Mouse (Mus musculus) MEL (cell line): ENCODE measurements around the gene Proser2. TPM values are rescaled to one million over a fixed set of nuclear protein-coding genes. Genes with fewer than 3 reads are reported as not detected.

Source experiments
- DNase-seq: peaks from one replicate; pipeline ENCODE4 v3.0.0; 2011; ENCODE audit warnings: low read depth, low spot score
- H3K27ac ChIP-seq: 2 replicates; pipeline ENCODE4 v1.5.1; 2012; ENCODE audit warnings: low read depth, mild to moderate bottlenecking, control low read depth, low read length, moderate library complexity; ENCODE audit not compliant: control insufficient read depth
- H3K27me3 ChIP-seq, 2 experiments: fragments of 150-350 bp in 1 of 2; sonication (generic) in 1 of 2; 2 replicates each; pipeline ENCODE4 v1.6.1; 2012; ENCODE audit warnings: low read length in 2 of 2, mild to moderate bottlenecking in 2 of 2, improper control_type of control experiment in 1 of 2, moderate library complexity in 1 of 2; ENCODE audit not compliant: insufficient read depth in 2 of 2, control insufficient read depth in 1 of 2
- H3K36me3 ChIP-seq, 2 experiments: 2 replicates each; pipeline ENCODE4 v1.6.1; 2012 to 2014; ENCODE audit warnings: low read length in 2 of 2, improper control_type of control experiment in 1 of 2, inconsistent platforms in 1 of 2, mild to moderate bottlenecking in 1 of 2; ENCODE audit not compliant: insufficient read depth in 2 of 2, control insufficient read depth in 1 of 2
- H3K4me1 ChIP-seq, 2 experiments: fragments of 150-350 bp in 1 of 2; sonication (generic) in 1 of 2; 2 replicates each; pipeline ENCODE4 v1.6.1; 2012; ENCODE audit warnings: low read length in 2 of 2, improper control_type of control experiment in 1 of 2, mild to moderate bottlenecking in 1 of 2; ENCODE audit not compliant: insufficient read depth in 2 of 2, control insufficient read depth in 1 of 2
- H3K4me3 ChIP-seq, 2 experiments: fragments of 150-350 bp in 1 of 2; sonication (generic) in 1 of 2; 2 replicates each; pipeline ENCODE4 v1.5.1; 2012; ENCODE audit warnings: low read depth in 2 of 2, low read length in 2 of 2, mild to moderate bottlenecking in 2 of 2, moderate library complexity in 2 of 2, control low read depth in 1 of 2, improper control_type of control experiment in 1 of 2; ENCODE audit not compliant: control insufficient read depth in 1 of 2, insufficient read depth in 1 of 2
- H3K79me2 ChIP-seq: 2 replicates; pipeline ENCODE4 v1.6.1; 2012; ENCODE audit warnings: mild to moderate bottlenecking, low read length, moderate library complexity; ENCODE audit not compliant: control insufficient read depth, poor library complexity, insufficient read depth
- H3K9ac ChIP-seq: 2 replicates; pipeline ENCODE4 v1.6.1; 2012; ENCODE audit warnings: low read depth, mild to moderate bottlenecking, control low read depth, low read length, moderate library complexity; ENCODE audit not compliant: control insufficient read depth, poor library complexity, severe bottlenecking
- H3K9me3 ChIP-seq: fragments of 150-350 bp; sonication (generic); replicated peaks from 2 replicates; pipeline ENCODE4 v1.6.1; 2012; ENCODE audit warnings: mild to moderate bottlenecking, low read length, improper control_type of control experiment, moderate library complexity; ENCODE audit not compliant: insufficient read depth
- BHLHE40 ChIP-seq: IDR thresholded peaks from 2 replicates; pipeline ENCODE4 v1.6.1; 2012; ENCODE audit warnings: low read depth, mild to moderate bottlenecking, inconsistent platforms, low read length, improper control_type of control experiment, borderline replicate concordance
- E2F4 ChIP-seq: IDR thresholded peaks from 2 replicates; pipeline ENCODE4 v1.6.1; 2011; ENCODE audit warnings: low read depth, low read length, improper control_type of control experiment, borderline replicate concordance
- ELF1 ChIP-seq: IDR thresholded peaks from 2 replicates; pipeline ENCODE4 v1.6.1; 2014; ENCODE audit warnings: low read depth, mild to moderate bottlenecking, inconsistent platforms, low read length, improper control_type of control experiment, moderate library complexity
- ETS1 ChIP-seq: IDR thresholded peaks from 2 replicates; pipeline ENCODE4 v1.6.1; 2012; ENCODE audit warnings: low read depth, mild to moderate bottlenecking, inconsistent platforms, low read length, improper control_type of control experiment, moderate library complexity
- GABPA ChIP-seq: IDR thresholded peaks from 2 replicates; pipeline ENCODE4 v1.6.1; 2012; ENCODE audit warnings: low read depth, mild to moderate bottlenecking, inconsistent platforms, low read length, improper control_type of control experiment, moderate library complexity
- HCFC1 ChIP-seq: IDR thresholded peaks from 2 replicates; pipeline ENCODE4 v1.6.1; 2012; ENCODE audit warnings: low read depth, mild to moderate bottlenecking, inconsistent platforms, low read length, improper control_type of control experiment, moderate library complexity
- JUND ChIP-seq: IDR thresholded peaks from 2 replicates; pipeline ENCODE4 v1.6.1; 2011; ENCODE audit warnings: low read depth, mild to moderate bottlenecking, improper control_type of control experiment, low read length
- KAT2A ChIP-seq: conservative IDR thresholded peaks from 2 replicates; pipeline ENCODE4 v1.6.1; 2012; ENCODE audit warnings: low read depth, low read length, improper control_type of control experiment, inconsistent platforms
- MAFK ChIP-seq: IDR thresholded peaks from 2 replicates; pipeline ENCODE4 v1.6.1; 2011; ENCODE audit warnings: low read depth, mild to moderate bottlenecking, low read length, improper control_type of control experiment, borderline replicate concordance
- MAX ChIP-seq: IDR thresholded peaks from 2 replicates; pipeline ENCODE4 v1.6.1; 2011; ENCODE audit warnings: low read length, improper control_type of control experiment
- MAZ ChIP-seq: IDR thresholded peaks from 2 replicates; pipeline ENCODE4 v1.6.1; 2012; ENCODE audit warnings: low read depth, mild to moderate bottlenecking, inconsistent platforms, low read length, improper control_type of control experiment
- MEF2A ChIP-seq: IDR thresholded peaks from 2 replicates; pipeline ENCODE4 v1.6.1; 2014; ENCODE audit warnings: low read depth, mild to moderate bottlenecking, inconsistent platforms, low read length, improper control_type of control experiment; ENCODE audit not compliant: poor library complexity, insufficient replicate concordance, severe bottlenecking; ENCODE audit errors: extremely low read depth
- MYC ChIP-seq: IDR thresholded peaks from 2 replicates; pipeline ENCODE4 v1.6.1; 2011; ENCODE audit warnings: low read depth, mild to moderate bottlenecking, low read length, improper control_type of control experiment, moderate library complexity
- POLR2A ChIP-seq, 2 experiments: IDR thresholded peaks; 2 replicates each; pipeline ENCODE4 v1.6.1; 2011 to 2012; ENCODE audit warnings: low read length in 2 of 2, mild to moderate bottlenecking in 2 of 2, control low read depth in 1 of 2, improper control_type of control experiment in 1 of 2, low read depth in 1 of 2, moderate library complexity in 1 of 2; ENCODE audit not compliant: control insufficient read depth in 1 of 2, insufficient read depth in 1 of 2, poor library complexity in 1 of 2
- POLR2AphosphoS2 ChIP-seq: IDR thresholded peaks from 2 replicates; pipeline ENCODE4 v1.6.1; 2011; ENCODE audit warnings: low read length, improper control_type of control experiment
- POLR2AphosphoS5 ChIP-seq: IDR thresholded peaks from 2 replicates; pipeline ENCODE4 v1.6.1; 2012; ENCODE audit warnings: low read depth, borderline replicate concordance, mild to moderate bottlenecking, inconsistent platforms, low read length, moderate library complexity, mixed read lengths
- RAD21 ChIP-seq: IDR thresholded peaks from 2 replicates; pipeline ENCODE4 v1.6.1; 2011; ENCODE audit warnings: mild to moderate bottlenecking, low read depth, low read length, improper control_type of control experiment
- RCOR1 ChIP-seq: IDR thresholded peaks from 2 replicates; pipeline ENCODE4 v1.6.1; 2012; ENCODE audit warnings: low read depth, mild to moderate bottlenecking, inconsistent platforms, low read length, improper control_type of control experiment
- TAL1 ChIP-seq: IDR thresholded peaks from 2 replicates; pipeline ENCODE4 v1.6.1; 2012; ENCODE audit warnings: mild to moderate bottlenecking, inconsistent platforms, low read length, moderate library complexity, mixed read lengths
- TBP ChIP-seq: IDR thresholded peaks from 2 replicates; pipeline ENCODE4 v1.8.0; 2011; ENCODE audit warnings: low read depth, low read length, improper control_type of control experiment
- UBTF ChIP-seq: IDR thresholded peaks from 2 replicates; pipeline ENCODE4 v1.6.1; 2012; ENCODE audit warnings: low read depth, mild to moderate bottlenecking, inconsistent platforms, low read length, improper control_type of control experiment, moderate library complexity, borderline replicate concordance; ENCODE audit not compliant: insufficient read depth
- ZKSCAN1 ChIP-seq: IDR thresholded peaks from 2 replicates; pipeline ENCODE4 v1.6.1; 2012; ENCODE audit warnings: low read depth, mild to moderate bottlenecking, inconsistent platforms, low read length, improper control_type of control experiment, moderate library complexity
- ZMIZ1 ChIP-seq: IDR thresholded peaks from 2 replicates; pipeline ENCODE4 v1.6.1; 2012; ENCODE audit warnings: low read depth, mild to moderate bottlenecking, inconsistent platforms, low read length, improper control_type of control experiment, moderate library complexity
- ZNF384 ChIP-seq: IDR thresholded peaks from 2 replicates; pipeline ENCODE4 v1.6.1; 2012; ENCODE audit warnings: low read depth, mild to moderate bottlenecking, inconsistent platforms, low read length, improper control_type of control experiment
- polyA plus RNA-seq, 2 experiments: library from polyadenylated mRNA; stranded (reverse) in 1 of 2; unstranded in 1 of 2; fragments of >175 nt in 1 of 2; fragments of >200 nt in 1 of 2; gene quantifications; 2 replicates each; pipeline versions ENCODE4 v1.2.1 to v1.2.4; 2012; ENCODE audit warnings: low replicate concordance in 2 of 2, low read depth in 1 of 2; ENCODE audit not compliant: insufficient read length in 2 of 2, insufficient read depth in 1 of 2, missing spikeins in 1 of 2
- total RNA-seq: library from RNA; depleted of rRNA; stranded (reverse); fragments of 300-350 nt; gene quantifications from 2 replicates; pipeline ENCODE4 v1.2.3, GENCODE M21; 2012

The Proser2 gene
- total and polyA plus RNA-seq, 3 experiments, result not detected

- TF ChIP-seq ELF1, result no peak
- no peak for TF ChIP-seq ETS1
- TF ChIP-seq BHLHE40, result no peak
- no peak for TF ChIP-seq POLR2A (IDR thresholded peaks at IDR 0.05; ENCODE audit: control insufficient read depth in 1 of 2, insufficient read depth in 1 of 2, low read depth in 1 of 2, low read length in 2 of 2, poor library complexity in 1 of 2)
- TF ChIP-seq MAZ, result no peak
- no peak for TF ChIP-seq TAL1
- TF ChIP-seq MEF2A, result no peak
- DNase-seq, result peak; percentile 18
- Histone ChIP-seq H3K79me2 (no peaks in the 10 kb centered on the region), H3K9me3 (no peaks in the 10 kb centered on the region), H3K27me3 (no peaks in the 10 kb centered on the region; a peak in 1 of 4 replicates), H3K4me3 (no peak overlapping the region), H3K9ac (no peak overlapping the region), H3K27ac (no peak overlapping the region), H3K4me1 (0 out of 4 replicates have a peak, but pooled peaks cover 0 to 5% of the 10 kb centered on the region in 2 experiments), H3K36me3 (no peaks in the 10 kb centered on the region; a peak in 2 of 4 replicates)
Measured at GRCm38 (mm10) chr2:6157635-6158034, 27.6 kb upstream of the Proser2 start.

GRCm38 (mm10) chr2:6157208-6157607, 27.2 kb upstream of the Proser2 start:
- TF ChIP-seq E2F4 (no peak), RAD21 (no peak), ZMIZ1 (no peak), POLR2AphosphoS5 (no peak), POLR2A (IDR thresholded peaks at IDR 0.05; ENCODE audit: control insufficient read depth in 1 of 2, insufficient read depth in 1 of 2, low read depth in 1 of 2, low read length in 2 of 2, poor library complexity in 1 of 2) (no peak), POLR2AphosphoS2 (no peak), JUND (no peak), GABPA (no peak), TBP (no peak), MYC (no peak), BHLHE40 (no peak), ZNF384 (no peak), UBTF (no peak), ETS1 (no peak), HCFC1 (no peak), KAT2A (no peak), ZKSCAN1 (no peak), RCOR1 (no peak), MAX (no peak), MAFK (no peak)
- DNase-seq, result no peak
- Histone ChIP-seq H3K27ac (no peak overlapping the region), H3K79me2 (no peaks in the 10 kb centered on the region), H3K4me1 (0 out of 4 replicates have a peak, but pooled peaks cover 0 to 5% of the 10 kb centered on the region in 2 experiments), H3K27me3 (no peaks in the 10 kb centered on the region; a peak in 1 of 4 replicates), H3K36me3 (no peaks in the 10 kb centered on the region; a peak in 2 of 4 replicates), H3K4me3 (no peak overlapping the region), H3K9me3 (no peaks in the 10 kb centered on the region), H3K9ac (no peak overlapping the region)
